Mouse (Mus musculus): Measurements from ENCODE around the gene Spag9.

Spag9 gene

DNA sequence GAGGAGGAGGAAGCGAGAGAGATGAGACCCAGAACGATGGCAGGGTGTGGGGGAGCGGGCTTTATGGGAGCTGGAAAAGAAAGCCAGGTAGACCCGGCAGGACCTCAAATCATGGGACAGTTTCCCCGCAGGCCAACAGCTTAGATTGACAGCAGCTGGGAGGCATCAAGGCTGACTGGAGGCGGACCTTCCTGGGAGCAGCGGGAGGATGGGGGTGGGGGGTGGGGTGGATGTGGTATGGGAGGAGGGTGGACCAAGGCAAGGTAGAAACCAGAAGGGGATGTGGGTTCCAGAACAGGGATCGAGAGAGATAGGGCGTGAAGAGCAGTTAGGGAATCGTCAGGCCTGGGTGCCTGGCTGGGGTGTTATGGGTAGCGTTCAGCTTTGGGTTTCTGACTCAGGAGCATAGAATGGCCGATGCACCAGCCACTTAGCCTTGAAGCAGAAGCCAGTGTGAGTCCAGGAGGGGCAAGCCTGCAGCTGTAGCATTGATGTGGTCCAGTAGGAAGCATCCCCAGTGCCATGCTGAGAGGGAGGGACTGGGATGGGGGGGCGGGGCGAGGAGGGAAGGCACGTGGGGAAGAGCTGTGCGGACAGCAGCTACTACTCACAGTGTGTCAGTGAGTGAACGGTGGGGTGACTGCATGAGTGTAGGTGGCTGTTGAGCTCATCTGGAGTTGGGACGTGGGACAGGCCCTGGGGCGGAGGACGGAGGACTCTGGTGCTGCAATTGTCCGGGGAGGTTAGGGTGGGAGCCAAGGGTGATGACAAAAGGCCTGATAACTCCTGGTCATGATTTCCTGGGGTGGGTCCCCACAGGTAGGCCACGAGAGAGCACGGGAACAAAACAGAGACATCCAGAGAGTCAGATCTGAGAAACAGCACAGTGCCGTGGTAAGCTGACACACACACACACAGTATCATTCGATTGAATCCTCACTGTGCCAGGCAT, 154.9 kb downstream of the Spag9 start:
- DNase-seq (ENCODE audit: low spot score in 2 of 2) = no peak

DNA sequence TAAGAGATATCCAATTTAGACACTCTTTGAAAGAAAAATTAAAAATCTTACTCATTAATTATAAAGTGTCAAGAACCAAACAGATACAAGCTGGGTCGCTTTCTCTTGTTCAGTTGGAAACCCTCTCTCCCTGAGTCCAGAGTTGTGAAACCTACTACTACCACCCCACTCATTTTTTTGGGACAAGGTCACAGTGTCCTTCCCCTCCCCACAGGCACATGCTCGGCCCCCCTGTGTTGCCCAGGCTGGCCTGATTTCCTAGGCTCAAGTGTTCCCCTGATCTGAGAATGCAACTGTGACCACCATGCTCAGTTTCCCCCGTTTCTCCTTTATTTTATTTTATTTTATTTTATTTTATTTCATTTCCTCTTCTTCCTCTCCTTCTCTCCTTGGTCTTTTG, 158.3 kb downstream of the Spag9 start:
- no peak for DNase-seq (ENCODE audit: low spot score in 2 of 2)

DNA sequence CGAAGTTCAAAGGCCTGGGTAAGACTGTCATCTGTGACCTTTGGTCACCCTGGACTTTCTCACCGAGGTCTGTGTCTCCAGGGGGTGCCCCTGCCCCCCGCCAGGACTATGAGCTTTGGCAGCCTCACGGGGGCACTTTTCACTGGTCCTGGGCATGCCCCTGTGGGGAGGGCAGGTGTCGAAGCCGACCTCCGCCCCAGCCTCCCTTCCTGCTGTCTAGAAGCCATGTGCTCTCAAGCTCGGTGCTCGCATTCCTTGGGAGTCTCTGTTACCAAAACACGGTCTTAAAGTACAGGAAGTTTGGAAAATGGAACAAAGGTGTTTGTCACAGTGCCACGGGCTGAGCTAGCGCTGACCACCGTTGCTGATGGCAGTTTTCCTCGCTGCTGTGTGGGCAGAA, 162.6 kb downstream of the Spag9 start:
- DNase-seq (ENCODE audit: low spot score in 2 of 2) = no peak

DNA sequence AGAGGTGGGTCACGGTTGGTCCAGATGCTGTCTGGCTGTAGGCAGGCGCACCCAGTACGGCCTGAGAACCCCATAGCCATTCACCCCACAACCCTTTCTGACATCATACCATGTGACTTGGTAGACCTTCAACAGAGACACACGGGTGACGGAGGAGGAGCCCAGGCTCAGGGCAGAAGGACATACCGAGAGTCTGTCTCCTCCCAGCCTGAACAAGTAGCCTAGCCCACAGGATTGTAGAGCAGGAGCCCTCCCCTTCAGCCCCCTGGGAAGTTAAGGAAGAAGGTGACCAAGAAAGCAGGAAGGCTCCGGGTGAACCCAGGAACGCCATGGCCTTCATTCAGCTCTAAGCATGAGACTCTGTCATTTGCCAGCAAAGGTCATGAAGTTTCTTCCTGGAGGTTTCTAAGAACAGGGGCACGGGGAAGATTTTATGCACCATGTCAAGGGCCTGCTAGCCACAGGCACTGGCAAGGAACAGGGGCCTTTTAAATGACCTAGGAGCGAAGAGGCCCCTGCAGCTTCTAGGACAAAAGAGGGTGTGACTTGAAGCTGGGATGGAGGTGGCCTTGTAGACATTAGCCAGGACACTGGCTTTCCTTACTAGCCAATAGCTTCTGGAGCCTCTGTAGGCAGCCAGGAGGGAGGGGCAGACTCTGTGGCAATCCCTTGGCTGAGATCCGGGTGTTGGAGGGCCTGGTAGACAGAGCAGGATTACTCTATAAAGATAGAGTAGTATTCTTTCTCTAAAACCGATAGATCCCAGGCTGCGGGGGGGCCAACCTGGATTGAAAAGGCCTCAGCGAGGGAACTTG, 163.4 kb downstream of the Spag9 start:
- no peak for DNase-seq (ENCODE audit: low spot score in 2 of 2)

DNA sequence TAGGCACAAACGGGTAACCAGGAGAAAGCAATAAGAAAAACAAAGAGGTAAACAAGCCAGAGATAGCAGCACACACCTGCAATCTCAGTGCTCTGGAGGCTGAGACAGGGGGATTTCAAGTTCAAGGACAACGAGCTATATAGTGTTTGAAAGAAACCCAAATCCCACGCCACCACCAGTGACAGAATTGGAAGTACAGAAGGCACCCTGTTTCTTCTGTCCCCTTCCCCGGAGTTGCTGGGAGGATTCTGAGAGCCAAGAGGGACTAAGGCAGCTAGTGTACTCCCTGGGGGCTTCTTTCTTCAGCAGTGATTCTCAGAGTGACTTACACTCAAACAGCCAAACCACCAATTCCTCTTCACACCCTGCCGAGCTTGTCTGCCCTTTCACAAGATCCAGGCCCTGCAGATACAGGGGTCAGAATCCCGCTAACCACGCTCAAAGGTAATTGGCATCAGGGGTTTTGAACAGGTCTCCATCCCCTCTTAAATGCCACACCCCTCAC, 164.1 kb downstream of the Spag9 start:
- no peak for DNase-seq (ENCODE audit: low spot score in 2 of 2)

DNA sequence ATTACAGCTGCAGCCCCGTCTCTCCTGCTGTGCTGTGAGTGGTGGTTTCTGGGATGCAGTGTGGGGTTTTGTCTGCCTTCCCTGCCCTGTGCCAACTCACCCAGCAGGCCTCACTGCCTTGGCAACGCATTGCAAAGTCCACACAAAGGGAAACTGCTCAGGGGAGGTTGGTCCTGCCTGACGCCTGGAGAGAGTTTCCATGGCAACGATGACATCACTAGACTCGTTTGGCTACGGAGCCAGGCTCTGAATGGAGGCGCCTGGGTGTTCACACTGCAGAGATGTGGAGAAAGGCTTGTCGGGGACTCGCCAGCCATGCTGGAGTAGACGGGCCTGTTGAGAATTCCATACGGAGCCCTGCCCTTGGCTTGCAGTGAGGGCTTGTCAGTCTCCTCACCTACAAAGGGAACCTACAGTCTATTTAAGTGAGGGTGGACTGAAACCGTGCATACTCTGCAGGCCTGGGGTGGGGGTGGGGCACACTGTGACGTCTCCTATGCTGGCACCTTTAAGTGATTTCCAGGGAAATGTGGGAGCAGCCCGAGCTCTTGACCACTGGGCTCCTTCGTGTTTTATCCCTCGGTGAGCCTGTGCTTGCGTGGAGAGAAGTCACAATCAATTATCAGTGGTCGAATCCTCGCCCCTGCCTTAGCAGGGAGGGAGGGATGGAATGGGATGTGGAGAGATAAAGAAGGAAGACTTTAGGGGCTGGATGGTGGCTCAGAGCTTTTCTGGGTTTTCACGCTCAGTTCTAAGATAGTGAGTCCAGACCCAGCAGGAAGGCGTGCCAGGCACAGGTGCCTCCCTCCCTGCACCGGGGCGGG, 164.8 kb downstream of the Spag9 start:
- peak; percentile 93 to 97 for DNase-seq (ENCODE audit: low spot score in 2 of 2)

DNA sequence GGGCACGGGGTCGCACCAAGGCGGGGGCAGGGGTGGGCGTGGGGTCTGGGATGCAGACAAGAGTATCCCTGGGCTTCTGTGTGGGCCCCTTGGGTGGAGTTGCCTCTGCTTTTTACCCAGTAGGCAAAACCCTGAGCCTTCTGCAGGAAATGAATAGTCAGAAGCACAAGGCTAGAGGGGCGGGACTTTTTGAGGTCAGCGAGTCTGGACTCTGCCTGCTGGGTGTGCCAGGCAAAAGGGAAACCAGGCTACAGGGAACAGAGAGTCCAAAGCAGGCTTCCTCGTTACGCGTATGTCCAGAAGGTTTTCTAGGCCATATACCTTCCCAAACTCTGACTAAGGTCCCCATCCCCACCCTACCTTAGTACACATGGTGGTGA, 165.4 kb downstream of the Spag9 start:
- no peak for DNase-seq (ENCODE audit: low spot score in 2 of 2)

DNA sequence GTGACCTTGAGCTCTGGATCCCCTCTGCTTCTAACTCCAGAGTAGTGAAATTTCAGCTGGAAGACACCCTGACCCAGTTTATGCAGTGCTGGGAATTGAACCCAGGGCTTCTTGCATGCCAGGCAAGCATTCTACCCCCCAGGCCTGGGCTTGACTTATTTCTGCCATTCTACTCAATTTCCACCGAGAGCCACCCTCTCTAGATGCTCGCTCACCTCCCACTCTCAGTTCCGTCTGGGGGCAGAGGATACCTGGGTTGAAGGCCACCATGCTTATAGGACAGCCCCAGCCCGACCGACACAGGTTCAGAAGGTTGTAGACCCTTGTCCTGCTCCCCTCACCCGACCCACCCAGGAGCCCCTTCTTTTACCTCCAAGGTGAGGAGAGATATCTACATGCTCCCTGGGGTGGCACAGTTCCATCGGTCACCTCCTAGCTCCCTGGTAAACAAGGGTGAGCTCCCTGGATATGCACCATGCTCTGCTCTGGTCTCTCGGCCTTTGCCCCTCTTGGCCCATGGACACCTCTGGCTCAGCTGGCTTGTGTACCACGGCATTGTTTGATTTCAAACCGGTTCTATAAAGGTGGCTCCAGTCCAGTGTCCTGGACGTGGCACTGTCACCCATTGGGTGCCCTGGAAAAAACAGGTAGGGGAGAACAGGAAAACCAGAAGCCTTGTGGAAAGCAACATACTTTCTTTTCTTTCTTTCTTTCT, 166.1 kb downstream of the Spag9 start:
- DNase-seq (ENCODE audit: low spot score in 2 of 2) = no peak

DNA sequence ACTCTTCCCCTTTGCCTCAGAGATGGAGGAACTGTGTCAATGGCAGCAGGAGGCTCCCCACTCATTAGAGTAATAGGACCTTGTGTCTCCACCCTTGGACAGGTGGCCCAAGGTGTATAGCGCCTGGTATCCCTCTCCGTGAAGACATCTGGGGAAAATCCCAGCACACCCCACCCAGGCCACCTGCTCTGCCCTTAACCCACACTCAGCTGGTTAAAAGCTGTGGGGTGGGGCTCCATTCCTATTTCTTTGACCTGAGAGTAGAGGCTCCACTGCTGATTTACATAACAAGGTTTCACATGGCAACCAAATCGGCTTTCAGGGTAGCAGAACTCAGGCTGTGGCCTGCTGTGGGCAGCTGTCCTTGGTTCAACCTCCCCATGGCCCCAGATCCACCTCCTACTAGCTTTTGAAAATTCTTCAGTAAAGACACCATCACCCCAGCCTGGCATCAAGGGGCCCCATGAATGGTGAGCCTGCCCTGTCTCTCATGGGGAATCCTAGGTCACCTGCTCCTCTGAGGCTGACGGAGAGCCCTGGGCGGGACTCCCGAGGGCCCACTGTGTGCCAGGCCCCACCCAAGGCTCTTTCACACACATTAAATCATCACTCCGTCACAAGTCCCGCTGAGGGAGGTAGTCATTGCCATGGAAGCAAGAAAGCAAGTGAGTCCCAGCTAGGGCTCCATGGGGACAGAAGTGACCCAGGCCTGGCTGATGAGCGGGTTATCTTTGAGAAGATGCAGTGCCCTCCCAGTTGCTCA, 167.3 kb downstream of the Spag9 start:
- DNase-seq (ENCODE audit: low spot score in 2 of 2) = no peak

DNA sequence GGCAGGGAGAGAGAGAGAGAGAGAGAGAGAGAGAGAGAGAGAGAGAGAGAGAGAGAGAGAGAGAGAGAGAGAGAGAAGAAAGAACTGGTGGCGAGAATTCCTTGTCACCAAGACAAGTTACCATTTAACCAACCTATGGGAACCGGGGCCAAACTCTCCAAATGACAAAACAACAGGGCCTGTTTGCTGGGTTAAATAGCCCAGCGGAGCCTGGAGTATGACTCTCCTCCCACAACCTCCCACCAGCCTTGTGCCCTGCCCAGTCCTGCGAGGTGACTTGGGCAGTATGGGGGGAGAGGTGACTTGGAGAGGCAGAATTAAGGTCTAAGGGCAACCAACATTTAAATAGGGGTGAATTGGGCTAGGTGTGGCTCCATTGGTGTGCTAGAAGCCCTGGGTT, 169.9 kb downstream of the Spag9 start:
- DNase-seq (ENCODE audit: low spot score in 2 of 2) = no peak

DNA sequence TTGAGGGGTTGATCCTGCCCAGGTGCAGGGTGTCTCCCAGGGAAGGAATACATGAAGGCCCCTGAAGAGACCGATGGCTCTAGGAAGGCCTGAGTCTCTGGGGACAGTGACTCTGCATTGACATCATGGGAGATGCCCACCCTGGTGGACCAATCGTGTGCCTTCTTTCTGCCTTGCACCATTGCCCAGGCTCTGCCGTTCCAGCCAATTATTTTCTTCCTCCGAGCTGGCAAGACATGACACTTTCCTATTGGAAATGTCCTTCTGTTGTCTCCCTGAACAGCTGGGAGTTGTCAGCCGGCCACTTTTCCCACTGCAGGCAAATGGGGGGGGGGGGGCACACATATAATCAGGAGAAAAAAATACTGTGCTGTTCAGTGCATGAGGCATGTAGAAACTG, 172.3 kb downstream of the Spag9 start:
- no peak for DNase-seq (ENCODE audit: low spot score in 2 of 2)

DNA sequence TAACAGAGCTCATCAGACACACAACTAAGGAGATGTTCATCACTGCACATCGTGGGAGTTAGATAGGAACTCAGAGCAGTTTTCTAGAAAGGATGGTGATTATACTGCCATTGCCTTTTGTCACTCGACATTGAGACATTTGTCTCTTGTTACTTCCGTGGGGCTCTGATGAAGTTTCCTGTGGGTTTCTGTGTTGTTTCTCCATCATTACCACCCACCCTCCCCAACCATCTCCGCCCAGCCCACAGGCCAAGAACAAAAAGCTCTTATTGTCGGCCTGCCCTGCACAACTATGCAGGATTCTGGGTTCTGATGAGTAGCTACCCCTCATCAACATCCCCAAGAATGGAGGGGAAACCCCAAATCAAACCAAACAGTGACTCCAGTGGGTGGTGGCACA, 173.7 kb downstream of the Spag9 start:
- no peak for DNase-seq (ENCODE audit: low spot score in 2 of 2)

DNA sequence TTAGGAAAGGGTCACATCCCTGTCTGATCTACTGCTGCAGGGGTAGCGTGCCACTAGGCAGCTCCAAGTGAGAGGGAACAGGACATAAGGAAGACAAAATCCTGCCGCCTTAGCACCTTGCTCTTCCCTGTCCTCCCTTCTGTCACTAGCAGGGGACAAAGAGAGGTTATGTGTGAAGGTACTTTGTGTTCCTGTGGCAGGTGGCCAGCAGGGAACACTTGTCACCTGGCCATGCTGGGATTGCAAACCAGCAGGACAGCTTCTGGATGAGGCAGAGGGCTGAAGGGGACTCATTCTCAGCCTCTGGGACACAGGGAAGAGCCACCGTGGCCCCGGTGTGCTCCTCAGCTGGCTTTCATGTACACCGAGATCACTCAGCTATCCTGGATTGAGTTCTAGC, 175.8 kb downstream of the Spag9 start:
- DNase-seq (ENCODE audit: low spot score in 2 of 2) = no peak

DNA sequence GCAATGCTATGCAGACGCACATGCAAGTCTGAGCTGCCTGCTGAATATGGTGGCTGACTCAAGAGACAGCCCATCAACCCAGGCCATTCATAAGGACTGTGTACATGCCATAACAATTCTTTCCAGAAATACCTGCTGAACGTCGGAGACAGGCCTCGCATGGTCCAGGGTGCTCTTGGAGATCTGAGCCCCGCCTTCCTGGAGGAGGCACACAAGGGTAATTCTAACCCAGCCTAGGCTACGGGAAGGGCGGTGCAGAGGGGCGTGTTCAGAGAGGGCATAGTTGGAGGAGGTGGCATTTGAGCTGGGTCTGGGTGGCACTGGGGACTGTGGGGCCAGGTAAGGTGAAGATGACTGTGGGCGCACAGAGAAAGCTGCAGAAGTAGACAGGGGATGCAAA, 176.3 kb downstream of the Spag9 start:
- DNase-seq (ENCODE audit: low spot score in 2 of 2) = no peak

DNA sequence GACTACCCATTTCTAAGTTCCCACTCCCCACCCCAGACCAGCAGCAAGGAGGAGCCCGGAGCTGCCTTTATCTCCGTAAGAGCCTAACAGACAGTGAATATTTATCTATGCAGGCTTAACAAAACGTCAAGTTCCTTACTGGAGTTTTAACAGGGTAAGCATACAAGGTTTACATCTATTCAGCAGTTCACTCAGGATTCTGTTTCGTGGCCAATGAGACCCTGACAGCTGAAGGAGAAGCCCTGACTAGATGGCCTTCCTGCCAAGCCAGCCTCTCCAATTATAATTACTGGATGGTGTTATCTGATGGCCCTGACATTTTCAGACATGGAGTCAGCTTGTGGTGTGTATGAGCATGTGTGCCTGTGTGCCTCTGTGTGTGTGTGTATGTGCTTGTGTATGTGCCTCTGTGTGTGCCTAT, 177.8 kb downstream of the Spag9 start:
- no peak for DNase-seq (ENCODE audit: low spot score in 2 of 2)

DNA sequence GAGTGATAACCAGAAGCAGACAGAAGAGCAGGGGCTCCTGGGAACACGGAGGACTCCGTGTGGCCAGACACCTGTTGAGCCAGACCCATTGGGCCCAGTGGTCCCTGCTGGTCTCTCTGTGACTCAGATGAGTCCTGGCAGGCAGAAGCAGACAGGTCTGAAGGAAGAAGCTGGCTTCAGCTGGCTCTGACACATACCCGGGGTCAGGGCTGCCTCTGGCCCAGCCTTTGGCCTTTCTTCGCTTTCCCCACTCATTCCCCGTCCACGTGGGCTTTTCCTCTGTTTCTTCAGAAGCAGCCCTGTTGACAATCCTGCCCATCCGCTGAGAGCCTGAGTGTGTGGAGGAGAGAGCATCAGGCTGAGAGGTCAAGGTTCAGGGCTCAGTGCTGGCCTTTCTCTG, 179.4 kb downstream of the Spag9 start:
- DNase-seq (ENCODE audit: low spot score in 2 of 2) = no peak

Measured in frontal cortex, postnatal 10 days (tissue).